8 mouse cellular contexts compared by ENCODE assay signal in genomic region chr3:104780561-104781420, GRCm38 (mm10). TPM values are rescaled to one million over a fixed set of nuclear protein-coding genes. Genes with fewer than 3 reads are reported as not detected.
DNase-seq lines count a peak whose midpoint lies in the region; ATAC-seq and TF ChIP-seq lines count a peak whose summit lies in the region.

Ppm1j (plus strand) TSS chr3:104781056.

- no peak for TF ChIP-seq POLR2A in kidney, adult 2 months (IDR thresholded peaks at IDR 0.05; ENCODE audit: low read depth, low read length)
- TF ChIP-seq POLR2A in olfactory bulb, adult 2 months (IDR thresholded peaks at IDR 0.05; ENCODE audit: insufficient read depth, low read depth, low read length): no peak

- H3K9ac ChIP-seq in lung, embryonic 16.5 days (ENCODE audit: low read length): peak within 1 kb of the TSS; percentile 56

- WGBS in kidney, adult 2 months: 2% methylated on average over 56 of the region's 56 CpGs
- WGBS in lung, embryonic 16.5 days: under 1% methylated on average over 56 of the region's 56 CpGs
- WGBS in olfactory bulb, adult 2 months: 2% methylated on average over 56 of the region's 56 CpGs

- H3K4me2 ChIP-seq in lung, embryonic 16.5 days (ENCODE audit: low read depth, low read length): peak within 1 kb of the TSS; percentile 99

- H3K27ac ChIP-seq in kidney, adult 2 months (ENCODE audit: insufficient read depth, low read depth, low read length): 0 out of 2 replicates have a peak within 1 kb of the TSS, but pooled peaks have one; percentile 19
- H3K27ac ChIP-seq in lung, embryonic 16.5 days (ENCODE audit: low read length): no peak within 1 kb of the TSS
- no peak within 1 kb of the TSS for H3K27ac ChIP-seq in olfactory bulb, adult 2 months (ENCODE audit: insufficient read depth, low read depth, low read length)

- H3K36me3 ChIP-seq in kidney, adult 2 months (ENCODE audit: control insufficient read depth, insufficient read depth, low read length): no peaks in the 10 kb centered on the region
- no peaks in the 10 kb centered on the region for H3K36me3 ChIP-seq in lung, embryonic 16.5 days (ENCODE audit: control insufficient read depth, insufficient read depth, low read length)

- no peaks in the 10 kb centered on the region for H3K9me3 ChIP-seq in lung, embryonic 16.5 days (ENCODE audit: control insufficient read depth, low read length)

- H3K27me3 ChIP-seq in kidney, adult 2 months (replicated peaks; ENCODE audit: control insufficient read depth, insufficient read depth, low read length): no peaks in the 10 kb centered on the region
- H3K27me3 ChIP-seq in lung, embryonic 16.5 days (ENCODE audit: control insufficient read depth, insufficient read depth, low read depth, low read length): peaks cover 69% of the 10 kb centered on the region

- H3K4me1 ChIP-seq in kidney, adult 2 months (ENCODE audit: control insufficient read depth, insufficient read depth, low read length): peaks cover 17% of the 10 kb centered on the region
- H3K4me1 ChIP-seq in lung, embryonic 16.5 days (replicated peaks; ENCODE audit: control insufficient read depth, insufficient read depth, low read length): peaks cover 20% of the 10 kb centered on the region
- peaks cover 21% of the 10 kb centered on the region for H3K4me1 ChIP-seq in olfactory bulb, adult 2 months (ENCODE audit: control insufficient read depth, insufficient read depth, low read length)

- DNase-seq in right cerebral cortex, postnatal 25 days: peak; percentile 31
- DNase-seq in right cerebral cortex, postnatal 4 days: no peak
- peak; percentile 76 for DNase-seq in embryo, embryonic 11 days
- peak; percentile 77 for DNase-seq in heart, adult 8-10 months (ENCODE audit: low spot score)
- DNase-seq in kidney, adult 2 months: peak; percentile 88
- no peak for DNase-seq in adipocyte (ENCODE audit: low spot score)

- TF ChIP-seq CTCF in kidney, adult 2 months (conservative IDR thresholded peaks at IDR 0.05; ENCODE audit: insufficient read depth, insufficient read length, low read depth, low read length): no peak
- no peak for TF ChIP-seq CTCF in olfactory bulb, adult 2 months (IDR thresholded peaks at IDR 0.05; ENCODE audit: insufficient read depth, low read depth, low read length)

- peak; percentile 87 for ATAC-seq in lung, embryonic 16.5 days (ENCODE audit: low read depth)

- peak within 1 kb of the TSS; percentile 52 for H3K4me3 ChIP-seq in kidney, adult 2 months (ENCODE audit: insufficient read depth, low read depth, low read length)
- H3K4me3 ChIP-seq in lung, embryonic 16.5 days (ENCODE audit: low read length): peak within 1 kb of the TSS; percentile 62
- H3K4me3 ChIP-seq in olfactory bulb, adult 2 months (ENCODE audit: insufficient read depth, low read depth, low read length): peak within 1 kb of the TSS; percentile 44

RNA-seq across cellular contexts. Expression of gene Ppm1j, which starts in this region (rescaled TPM):
- 10 to 100 TPM; 20.1 to 28.4 (median 25.3) TPM for total RNA-seq in heart, adult 8-10 months (2022)
- 3.4 and 4.0 TPM in 2 replicates for polyA plus RNA-seq in kidney, adult 2 months (2012; rRNA removed)
- 3.1 and 3.4 TPM in 2 replicates for polyA plus RNA-seq in lung, embryonic 16.5 days (2015; fragmentation: Nextera tagmentation; extraction: Ambion mirVana)
- polyA plus RNA-seq in olfactory bulb, adult 2 months (2012; ENCODE audit: insufficient read depth, insufficient read length, low replicate concordance, missing spikeins): not detected in 2 replicates

Comparison
In these comparisons a context has a peak if more than half of its experiments do, and no peak if none do; other contexts are left out.
1. DNase-seq: peak in right cerebral cortex, postnatal 25 days (single experiment), embryo, embryonic 11 days (single experiment), heart, adult 8-10 months (single experiment) and kidney, adult 2 months (single experiment); none in right cerebral cortex, postnatal 4 days (single experiment) and adipocyte (single experiment).
2. Peak in every context shown above with its lines, with median percentiles within 50 percentile points of each other: H3K4me3 ChIP-seq.